Mouse (Mus musculus) adrenal gland, postnatal 14 days (tissue): Measurements from ENCODE around the gene Islr2. TPM values are rescaled to one million over a fixed set of nuclear protein-coding genes. Genes with fewer than 3 reads are reported as not detected.

Source experiments
- DNase-seq: peaks from one replicate; pipeline ENCODE4 v3.0.0; 2021; ENCODE audit warnings: mixed read lengths
- microRNA-seq, 2 experiments: library from miRNA; unstranded; fragments of <30 nt; microRNA quantifications; one replicate each; pipeline ENCODE4 v1.2.0; 2021
- total RNA-seq: library from RNA; stranded (reverse); gene quantifications from 2 replicates; pipeline ENCODE4 v1.2.3, GENCODE M21; 2021

Gene Islr2
- total RNA-seq, 1 experiment from 2014 or later: 2.2 TPM

GRCm38 (mm10) chr9:58150733-58151361, 53.3 kb downstream of the Islr2 start:
- peak; percentile 22 for DNase-seq

GRCm38 (mm10) chr9:58148806-58149205, 55.3 kb downstream of the Islr2 start:
- DNase-seq: peak; percentile 54

Small RNA genes within 50 kb of the gene (microRNA-seq; reads per million reads assigned to microRNA genes)
- gene Mir6385: 0 reads per million in 2 experiments

Other genes with a start within 250 kb of the Islr2 start
- 2,863 and 3,093 TPM in 2 replicates for gene Cyp11a1, start 197.9 kb downstream of the Islr2 start, total RNA-seq
- 0.96 and 1.3 TPM in 2 replicates for gene Stra6, start 140.5 kb downstream of the Islr2 start, total RNA-seq
- not detected in 2 replicates for gene Ccdc33, start 85.5 kb downstream of the Islr2 start, total RNA-seq
- gene Islr, start within 50 bp of the Islr2 start, total RNA-seq: 28.0 and 29.1 TPM in 2 replicates
- 21.4 and 26.8 TPM in 2 replicates for gene Pml, start 45.5 kb upstream of the Islr2 start, total RNA-seq
- 13.4 and 18.8 TPM in 2 replicates for gene Stoml1, start 48.8 kb upstream of the Islr2 start, total RNA-seq
- gene Loxl1, start 108.9 kb upstream of the Islr2 start, total RNA-seq: 29.8 and 32.9 TPM in 2 replicates
- gene Tbc1d21, start 166.1 kb upstream of the Islr2 start, total RNA-seq: not detected in 2 replicates